Mouse (Mus musculus): ENCODE measurements at regions not wholly inside any gene's neighbourhood (a gene's known extent, or its start where the extent isn't known, plus 50 kb on each side); places are given as distances from the start of the nearest gene placed in this dataset.

- ATAC-seq = no peak
Observed at GRCm38 (mm10) chr3:35688111-35688510, 65.8 kb upstream of the Atp11b start.

- ATAC-seq = peak; percentile 75
Observed at GRCm38 (mm10) chr3:35688781-35689180, 65.1 kb upstream of the Atp11b start.

- ATAC-seq = peak; percentile 99
Observed at GRCm38 (mm10) chr3:35693039-35693438, 60.9 kb upstream of the Atp11b start.

- ATAC-seq = no peak
Observed at GRCm38 (mm10) chr3:35693551-35693950, 60.4 kb upstream of the Atp11b start.

- no peak for ATAC-seq
Observed at GRCm38 (mm10) chr3:35694241-35694640, 59.7 kb upstream of the Atp11b start.

- no peak for ATAC-seq
Observed at GRCm38 (mm10) chr3:35695859-35696258, 58.0 kb upstream of the Atp11b start.

GRCm38 (mm10) chr3:35699266-35699665 is 54.6 kb upstream of the Atp11b start:
- no peak for ATAC-seq

GRCm38 (mm10) chr3:35699979-35700378 is 53.9 kb upstream of the Atp11b start:
- no peak for ATAC-seq

- no peak for ATAC-seq
Observed at GRCm38 (mm10) chr3:35703528-35704327, 50.2 kb upstream of the Atp11b start.

All from CD4-positive, CD25-positive, alpha-beta regulatory T cell, adult 4 months (primary cell).